Mouse (Mus musculus) neural tube, embryonic 15.5 days (tissue): Measurements from ENCODE around the gene Golga4. TPM values are rescaled to one million over a fixed set of nuclear protein-coding genes. Genes with fewer than 3 reads are reported as not detected.
A peak's percentile ranks its signal among the peaks of the same experiment; 100 is the strongest.

Source experiments
- ATAC-seq: fragments of 200-750 bp; cut with Nextera tagmentation; 2 replicates; pipeline ENCODE4 v1.8.0; 2017; ENCODE audit warnings: mild to moderate bottlenecking, moderate TSS enrichment, moderate library complexity; ENCODE audit not compliant: low FRiP score
- H3K27ac ChIP-seq: fragments of 300-500 bp; sonication (generic); replicated peaks from 2 replicates; pipeline ENCODE4 v1.5.1; 2015; ENCODE audit warnings: mild to moderate bottlenecking, inconsistent platforms
- H3K27me3 ChIP-seq: fragments of 300-500 bp; sonication (generic); replicated peaks from 2 replicates; pipeline ENCODE4 v1.6.1; 2015; ENCODE audit warnings: inconsistent platforms
- H3K36me3 ChIP-seq: fragments of 300-500 bp; sonication (generic); 2 replicates; pipeline ENCODE4 v1.6.1; 2015; ENCODE audit warnings: inconsistent platforms
- H3K4me1 ChIP-seq: fragments of 300-500 bp; sonication (generic); 2 replicates; pipeline ENCODE4 v1.6.1; 2015; ENCODE audit warnings: inconsistent platforms
- H3K4me2 ChIP-seq: fragments of 300-500 bp; sonication (generic); 2 replicates; pipeline ENCODE4 v1.6.1; 2015; ENCODE audit warnings: inconsistent platforms, mild to moderate bottlenecking, moderate library complexity
- H3K4me3 ChIP-seq: fragments of 300-500 bp; sonication (generic); replicated peaks from 2 replicates; pipeline ENCODE4 v1.5.1; 2015; ENCODE audit warnings: mild to moderate bottlenecking, inconsistent platforms
- H3K9ac ChIP-seq: fragments of 300-500 bp; sonication (generic); replicated peaks from 2 replicates; pipeline ENCODE4 v1.6.1; 2015; ENCODE audit warnings: mild to moderate bottlenecking, inconsistent platforms
- H3K9me3 ChIP-seq: fragments of 300-500 bp; sonication (generic); replicated peaks from 2 replicates; pipeline ENCODE4 v1.6.1; 2016; ENCODE audit warnings: inconsistent platforms
- WGBS: fragments of 180-500 bp; shearing (Covaris S2); methylation state at CpG from one replicate; pipeline ENCODE4 v1.1.7; 2015; ENCODE audit warnings: mixed read lengths; 5-methylcytosine and 5-hydroxymethylcytosine counted together
- polyA plus RNA-seq: library from polyadenylated mRNA; unstranded; fragments of >200 nt; fragmentation: Nextera tagmentation; extraction: Ambion mirVana; gene quantifications from 2 replicates; pipeline ENCODE4 v1.2.1, GENCODE M21; 2015

Gene Golga4
- polyA plus RNA-seq, 1 experiment from 2014 or later, result 44.4 TPM

GRCm38 (mm10) chr9:118478839-118479507 is 27.1 kb upstream of the Golga4 start:
- Histone ChIP-seq H3K9me3 (no peaks in the 10 kb centered on the region), H3K9ac (no peak overlapping the region), H3K4me2 (peak overlapping the region; percentile 59), H3K4me1 (peaks cover 33% of the 10 kb centered on the region), H3K36me3 (no peaks in the 10 kb centered on the region), H3K4me3 (peak overlapping the region; percentile 33), H3K27me3 (peaks cover 81% of the 10 kb centered on the region), H3K27ac (no peak overlapping the region)
- ATAC-seq, result peak; percentile 38; the same call in 1 of the 2 replicates
- WGBS, result under 1% methylated on average over 87 of the region's 87 CpGs

- Histone ChIP-seq H3K36me3 (no peaks in the 10 kb centered on the region), H3K9ac (no peak overlapping the region), H3K4me1 (peaks cover 33% of the 10 kb centered on the region), H3K4me2 (peak overlapping the region; percentile 59; the same call in 1 of the 2 replicates), H3K27me3 (peaks cover 83% of the 10 kb centered on the region), H3K27ac (no peak overlapping the region), H3K4me3 (peak overlapping the region; percentile 33; the same call in 1 of the 2 replicates), H3K9me3 (no peaks in the 10 kb centered on the region)
- WGBS, result 2% methylated on average over 23 of the region's 23 CpGs
- ATAC-seq, result no peak
Observed at GRCm38 (mm10) chr9:118479508-118480291, 26.4 kb upstream of the Golga4 start.

DNA sequence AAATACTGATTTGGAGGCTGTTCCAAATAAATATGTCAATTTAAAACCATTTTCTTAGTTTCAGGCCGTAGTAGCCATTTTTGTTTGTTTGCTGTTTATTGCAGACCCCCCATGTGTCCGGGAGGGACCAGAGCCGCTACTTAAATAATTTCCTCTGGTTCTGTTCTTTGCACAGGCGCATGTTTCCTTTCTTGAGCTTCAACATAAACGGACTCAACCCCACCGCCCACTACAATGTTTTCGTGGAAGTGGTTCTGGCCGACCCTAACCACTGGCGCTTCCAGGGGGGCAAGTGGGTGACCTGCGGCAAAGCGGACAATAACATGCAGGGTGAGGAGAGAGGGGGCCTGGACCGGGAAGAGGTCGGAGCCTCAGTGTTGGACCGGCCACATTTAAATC is 25.8 kb upstream of the Golga4 start:
- Histone ChIP-seq H3K4me1 (peaks cover 33% of the 10 kb centered on the region), H3K27me3 (peaks cover 83% of the 10 kb centered on the region), H3K9me3 (no peaks in the 10 kb centered on the region), H3K27ac (no peak overlapping the region), H3K9ac (no peak overlapping the region), H3K4me3 (no peak overlapping the region), H3K36me3 (no peaks in the 10 kb centered on the region), H3K4me2 (no peak overlapping the region)
- WGBS, result 3% methylated on average over 14 of the region's 14 CpGs
- no peak for ATAC-seq

DNA sequence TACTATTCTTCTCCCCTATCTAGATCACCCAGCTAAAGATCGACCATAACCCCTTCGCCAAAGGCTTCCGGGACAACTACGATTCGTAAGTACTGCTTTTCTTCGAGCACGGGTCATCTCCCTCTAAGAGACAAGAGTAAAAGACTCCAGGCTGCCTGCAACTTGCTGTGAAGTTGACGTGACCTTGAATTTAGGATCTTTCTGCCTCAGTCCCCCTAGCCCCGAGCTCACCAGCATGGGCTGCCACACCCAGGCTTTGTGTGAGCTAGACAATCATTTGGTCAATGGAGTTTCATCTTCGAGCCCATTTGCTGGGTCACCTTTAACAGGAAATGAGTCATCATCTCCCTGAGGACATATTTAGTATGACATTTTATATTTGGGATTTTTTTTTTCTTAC is 23.9 kb upstream of the Golga4 start:
- H3K36me3 ChIP-seq, result no peaks in the 10 kb centered on the region
- no peak for ATAC-seq
- H3K9me3 ChIP-seq, result no peaks in the 10 kb centered on the region
- peaks cover 28% of the 10 kb centered on the region for H3K4me1 ChIP-seq
- H3K27ac ChIP-seq, result no peak overlapping the region
- H3K4me3 ChIP-seq, result no peak overlapping the region
- H3K27me3 ChIP-seq, result peaks cover 92% of the 10 kb centered on the region
- no peak overlapping the region for H3K4me2 ChIP-seq
- 78% methylated on average over 10 of the region's 10 CpGs for WGBS
- H3K9ac ChIP-seq, result no peak overlapping the region

DNA sequence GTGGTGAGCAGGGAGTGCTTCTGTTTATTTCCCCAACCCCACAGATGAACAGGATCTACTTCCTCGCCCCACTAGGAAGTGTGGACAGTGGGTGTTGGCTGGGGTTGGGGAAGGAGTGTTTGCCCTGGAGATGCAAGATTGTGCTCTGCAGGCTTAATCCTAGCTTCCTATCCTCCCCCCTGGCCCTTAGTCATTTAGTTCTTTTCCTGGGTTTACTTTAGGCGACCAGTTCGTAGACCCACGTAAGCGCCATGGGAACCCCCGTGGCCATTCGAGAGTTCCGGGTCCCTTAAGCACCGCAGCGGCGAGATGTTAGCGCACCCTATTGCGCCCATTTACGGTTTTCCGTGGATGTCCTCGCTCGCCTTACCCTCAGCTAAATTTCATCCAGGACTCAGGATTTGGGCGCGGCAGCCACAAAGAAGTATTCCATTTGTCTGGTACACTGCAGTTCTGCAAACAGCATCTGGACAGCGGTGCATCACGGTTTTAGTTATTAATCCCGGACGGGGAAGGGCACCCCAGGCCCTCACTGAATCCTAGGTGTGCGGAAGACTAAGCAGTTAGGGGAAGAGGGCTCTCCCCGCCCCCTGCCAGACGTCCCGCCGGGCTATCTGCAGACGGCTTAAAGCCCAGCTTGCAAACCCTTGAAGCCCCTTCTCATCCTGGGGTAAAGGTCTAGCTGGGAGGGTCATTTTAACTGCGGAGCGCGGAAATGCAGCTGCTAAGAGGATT is 19.5 kb upstream of the Golga4 start:
- H3K27me3 ChIP-seq, result peaks cover 82% of the 10 kb centered on the region
- H3K4me2 ChIP-seq, result no peak overlapping the region
- peaks cover 24% of the 10 kb centered on the region for H3K4me1 ChIP-seq
- no peaks in the 10 kb centered on the region for H3K9me3 ChIP-seq
- H3K4me3 ChIP-seq, result no peak overlapping the region
- no peak overlapping the region for H3K27ac ChIP-seq
- WGBS, result 1% methylated on average over 32 of the region's 32 CpGs
- H3K36me3 ChIP-seq, result no peaks in the 10 kb centered on the region
- H3K9ac ChIP-seq, result no peak overlapping the region
- no peak for ATAC-seq

DNA sequence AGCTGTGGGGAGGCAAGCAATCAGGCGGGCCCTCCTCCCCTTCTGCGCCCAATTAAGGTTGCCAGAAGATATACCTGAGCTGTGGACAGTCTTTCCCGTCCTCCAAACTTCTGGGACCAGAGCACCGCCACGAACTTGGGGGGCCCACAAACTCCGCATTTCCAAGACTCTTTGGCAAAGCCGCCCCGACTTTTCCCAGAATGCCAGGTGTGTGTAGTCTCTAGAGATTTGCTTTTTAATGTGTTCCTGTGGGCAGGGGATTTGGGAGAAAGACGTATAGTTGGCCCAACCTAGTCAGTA is 19.0 kb upstream of the Golga4 start:
- Histone ChIP-seq H3K4me1 (peaks cover 24% of the 10 kb centered on the region), H3K4me3 (no peak overlapping the region), H3K4me2 (no peak overlapping the region), H3K9ac (no peak overlapping the region), H3K27ac (no peak overlapping the region), H3K36me3 (no peaks in the 10 kb centered on the region), H3K27me3 (peaks cover 81% of the 10 kb centered on the region), H3K9me3 (no peaks in the 10 kb centered on the region)
- ATAC-seq, result no peak
- WGBS, result under 1% methylated on average over 9 of the region's 9 CpGs

DNA sequence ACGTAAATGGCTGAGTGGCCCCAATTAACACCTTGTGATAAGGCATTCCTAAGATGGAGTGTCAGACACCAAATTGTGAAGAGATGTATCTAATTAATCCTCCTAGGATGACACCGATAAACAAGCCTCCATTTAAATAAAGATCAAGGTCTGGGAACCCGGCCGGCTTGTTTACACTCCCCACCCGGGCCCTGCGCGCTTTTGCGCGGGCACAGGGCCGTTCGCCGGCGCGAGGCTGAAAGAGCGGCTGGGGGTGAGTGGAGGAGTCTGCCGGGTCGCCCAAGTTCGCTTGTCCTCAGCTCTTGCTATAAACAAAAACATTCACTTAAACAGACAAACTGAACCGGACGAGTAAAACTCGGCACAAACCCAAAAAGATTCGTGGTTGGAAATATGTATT is 18.4 kb upstream of the Golga4 start:
- no peak for ATAC-seq
- WGBS, result 2% methylated on average over 22 of the region's 22 CpGs
- Histone ChIP-seq H3K36me3 (no peaks in the 10 kb centered on the region), H3K27me3 (peaks cover 76% of the 10 kb centered on the region), H3K27ac (no peak overlapping the region), H3K4me2 (peak overlapping the region; percentile 55), H3K4me3 (peak overlapping the region; percentile 17), H3K9me3 (no peaks in the 10 kb centered on the region), H3K4me1 (peaks cover 24% of the 10 kb centered on the region), H3K9ac (no peak overlapping the region)

DNA sequence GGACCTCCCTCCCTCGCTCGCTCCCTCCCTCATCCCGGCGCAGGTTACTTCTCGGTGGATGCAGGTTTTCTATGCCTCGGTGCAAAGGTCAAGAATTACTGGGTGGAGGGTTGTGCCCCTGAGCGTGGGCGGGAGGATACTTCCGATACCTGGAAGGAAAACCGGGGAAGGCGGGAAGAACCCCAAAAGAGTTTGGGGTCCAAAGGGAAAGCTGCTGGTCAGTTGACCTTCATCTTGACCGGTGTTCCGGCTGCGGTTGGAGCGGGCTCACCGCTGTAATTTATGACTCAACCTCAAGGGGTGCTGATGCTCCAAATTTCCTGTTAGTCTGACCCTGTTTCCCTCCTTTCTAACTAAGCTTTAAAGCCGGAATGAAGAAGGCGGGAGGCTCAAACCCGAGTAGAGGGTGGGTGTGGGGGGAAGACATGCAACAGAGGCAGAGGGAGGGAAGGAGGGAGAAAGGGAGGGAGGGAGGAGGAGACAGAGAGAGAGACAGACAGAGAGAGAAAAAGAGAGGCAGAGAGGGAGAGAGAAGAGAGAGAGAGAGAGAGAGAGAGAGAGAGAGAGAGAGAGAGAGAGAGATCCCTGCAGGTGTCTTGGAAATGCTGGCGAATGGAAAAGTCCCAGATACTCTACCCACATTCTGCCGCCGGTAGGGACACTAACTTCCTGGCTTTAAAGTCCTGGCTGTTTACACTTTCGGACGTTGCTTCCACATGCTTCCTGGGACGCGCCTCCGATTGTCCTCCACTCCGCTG is 17.8 kb upstream of the Golga4 start:
- Histone ChIP-seq H3K27me3 (peaks cover 70% of the 10 kb centered on the region), H3K27ac (no peak overlapping the region), H3K36me3 (no peaks in the 10 kb centered on the region), H3K9ac (no peak overlapping the region), H3K9me3 (no peaks in the 10 kb centered on the region), H3K4me3 (peak overlapping the region; percentile 17), H3K4me2 (peak overlapping the region; percentile 55), H3K4me1 (peaks cover 24% of the 10 kb centered on the region)
- under 1% methylated on average over 27 of the region's 28 CpGs for WGBS
- ATAC-seq, result no peak

- WGBS, result 1% methylated on average over 20 of the region's 20 CpGs
- Histone ChIP-seq H3K9me3 (no peaks in the 10 kb centered on the region), H3K36me3 (no peaks in the 10 kb centered on the region), H3K4me3 (peak overlapping the region; percentile 13; the same call in 1 of the 2 replicates), H3K27ac (no peak overlapping the region), H3K9ac (no peak overlapping the region), H3K27me3 (peaks cover 63% of the 10 kb centered on the region), H3K4me1 (peaks cover 24% of the 10 kb centered on the region), H3K4me2 (peak overlapping the region; percentile 55)
- ATAC-seq, result no peak
Observed at GRCm38 (mm10) chr9:118488896-118489578, 17.0 kb upstream of the Golga4 start.

- H3K4me3 ChIP-seq, result 0 out of 2 replicates have a peak overlapping the region, but pooled peaks have one; percentile 13
- H3K9ac ChIP-seq, result no peak overlapping the region
- no peaks in the 10 kb centered on the region for H3K9me3 ChIP-seq
- ATAC-seq, result peak; percentile 47
- no peaks in the 10 kb centered on the region for H3K36me3 ChIP-seq
- peaks cover 57% of the 10 kb centered on the region for H3K27me3 ChIP-seq
- under 1% methylated on average over 16 of the region's 16 CpGs for WGBS
- H3K4me2 ChIP-seq, result peak overlapping the region; percentile 55
- H3K27ac ChIP-seq, result no peak overlapping the region
- peaks cover 24% of the 10 kb centered on the region for H3K4me1 ChIP-seq
Observed at GRCm38 (mm10) chr9:118489579-118490019, 16.5 kb upstream of the Golga4 start.

DNA sequence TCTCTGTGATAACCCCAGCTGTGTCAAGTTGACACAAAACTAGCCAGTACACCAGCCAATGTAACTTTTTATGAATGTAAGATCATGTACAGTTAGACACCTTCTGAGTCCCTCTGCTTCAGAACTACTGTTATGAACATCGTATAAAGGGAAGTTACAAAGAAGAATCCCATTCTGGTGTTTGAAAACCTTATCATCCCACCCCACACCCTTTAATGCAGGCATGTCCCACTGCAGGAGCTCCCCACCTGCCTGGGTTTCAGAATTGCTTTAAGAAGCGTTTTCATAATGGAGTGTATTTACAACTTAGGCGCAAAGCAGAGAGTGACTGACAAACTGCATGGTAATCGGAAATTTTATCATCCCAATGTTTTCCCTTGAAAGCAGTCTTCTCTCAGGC is 14.9 kb upstream of the Golga4 start:
- Histone ChIP-seq H3K9ac (no peak overlapping the region), H3K4me3 (no peak overlapping the region), H3K27ac (no peak overlapping the region), H3K4me2 (no peak overlapping the region), H3K27me3 (peaks cover 42% of the 10 kb centered on the region), H3K4me1 (peaks cover 24% of the 10 kb centered on the region), H3K9me3 (no peaks in the 10 kb centered on the region), H3K36me3 (no peaks in the 10 kb centered on the region)
- WGBS, result 85% methylated on average over 4 of the region's 4 CpGs
- no peak for ATAC-seq
